Mouse (Mus musculus): ENCODE results near the gene Bmpr1a. TPM values are rescaled to one million over a fixed set of nuclear protein-coding genes. Genes with fewer than 3 reads are reported as not detected.
A peak's percentile ranks its signal among the peaks of the same experiment; 100 is the strongest.

The Bmpr1a gene
- polyA plus RNA-seq, 1 experiment: 75.4 TPM

GRCm38 (mm10) chr14:34446624-34447023, 56.5 kb downstream of the Bmpr1a start:
- Histone ChIP-seq H3K27ac (ENCODE audit: insufficient read depth, low read length) (no peak overlapping the region), H3K36me3 (ENCODE audit: control insufficient read depth, insufficient read depth, low read length, poor library complexity, severe bottlenecking) (peaks cover 14% of the 10 kb centered on the region), H3K27me3 (ENCODE audit: control insufficient read depth, insufficient read depth, low read length, poor library complexity, severe bottlenecking) (no peaks in the 10 kb centered on the region), H3K4me3 (ENCODE audit: low read depth, low read length) (no peak overlapping the region), H3K9ac (ENCODE audit: low read depth, poor library complexity, severe bottlenecking) (no peak overlapping the region), H3K4me1 (ENCODE audit: control insufficient read depth, insufficient read depth, low read length) (peaks cover 4% of the 10 kb centered on the region), H3K9me3 (replicated peaks; ENCODE audit: control insufficient read depth, insufficient read depth, low read length, poor library complexity, severe bottlenecking) (no peaks in the 10 kb centered on the region)
- TF ChIP-seq CTCF (IDR thresholded peaks at IDR 0.05; ENCODE audit: low read depth, low read length) (peak; percentile 4), EP300 (IDR thresholded peaks at IDR 0.05; ENCODE audit: insufficient read depth, low read depth, low read length) (no peak)

- Histone ChIP-seq H3K36me3 (ENCODE audit: control insufficient read depth, insufficient read depth, low read length, poor library complexity, severe bottlenecking) (peaks cover 22% of the 10 kb centered on the region), H3K4me3 (ENCODE audit: low read depth, low read length) (no peak overlapping the region), H3K9ac (ENCODE audit: low read depth, poor library complexity, severe bottlenecking) (no peak overlapping the region), H3K9me3 (replicated peaks; ENCODE audit: control insufficient read depth, insufficient read depth, low read length, poor library complexity, severe bottlenecking) (no peaks in the 10 kb centered on the region), H3K27me3 (ENCODE audit: control insufficient read depth, insufficient read depth, low read length, poor library complexity, severe bottlenecking) (no peaks in the 10 kb centered on the region), H3K27ac (ENCODE audit: insufficient read depth, low read length) (no peak overlapping the region), H3K4me1 (ENCODE audit: control insufficient read depth, insufficient read depth, low read length) (peaks cover 4% of the 10 kb centered on the region)
- TF ChIP-seq EP300 (IDR thresholded peaks at IDR 0.05; ENCODE audit: insufficient read depth, low read depth, low read length) (no peak), POLR2A (IDR thresholded peaks at IDR 0.05; ENCODE audit: insufficient read depth, low read length) (no peak)
These were observed 57.8 kb downstream of the Bmpr1a start for GRCm38 (mm10) chr14:34445348-34445747.

- TF ChIP-seq POLR2A (IDR thresholded peaks at IDR 0.05; ENCODE audit: insufficient read depth, low read length): no peak
- TF ChIP-seq CTCF (IDR thresholded peaks at IDR 0.05; ENCODE audit: low read depth, low read length): no peak
- no peak for TF ChIP-seq EP300 (IDR thresholded peaks at IDR 0.05; ENCODE audit: insufficient read depth, low read depth, low read length)
- Histone ChIP-seq H3K27me3 (ENCODE audit: control insufficient read depth, insufficient read depth, low read length, poor library complexity, severe bottlenecking) (no peaks in the 10 kb centered on the region), H3K27ac (ENCODE audit: insufficient read depth, low read length) (no peak overlapping the region), H3K4me3 (ENCODE audit: low read depth, low read length) (no peak overlapping the region), H3K36me3 (ENCODE audit: control insufficient read depth, insufficient read depth, low read length, poor library complexity, severe bottlenecking) (peaks cover 24% of the 10 kb centered on the region), H3K9me3 (replicated peaks; ENCODE audit: control insufficient read depth, insufficient read depth, low read length, poor library complexity, severe bottlenecking) (no peaks in the 10 kb centered on the region), H3K9ac (ENCODE audit: low read depth, poor library complexity, severe bottlenecking) (no peak overlapping the region), H3K4me1 (ENCODE audit: control insufficient read depth, insufficient read depth, low read length) (peaks cover 4% of the 10 kb centered on the region)
These were observed 58.2 kb downstream of the Bmpr1a start for GRCm38 (mm10) chr14:34444924-34445323.

GRCm38 (mm10) chr14:34444368-34444767, 58.8 kb downstream of the Bmpr1a start:
- no peak overlapping the region for H3K9ac ChIP-seq (ENCODE audit: low read depth, poor library complexity, severe bottlenecking)
- TF ChIP-seq POLR2A (IDR thresholded peaks at IDR 0.05; ENCODE audit: insufficient read depth, low read length): no peak
- no peak for TF ChIP-seq CTCF (IDR thresholded peaks at IDR 0.05; ENCODE audit: low read depth, low read length)
- no peak for TF ChIP-seq EP300 (IDR thresholded peaks at IDR 0.05; ENCODE audit: insufficient read depth, low read depth, low read length)
- no peaks in the 10 kb centered on the region for H3K9me3 ChIP-seq (replicated peaks; ENCODE audit: control insufficient read depth, insufficient read depth, low read length, poor library complexity, severe bottlenecking)
- H3K4me1 ChIP-seq (ENCODE audit: control insufficient read depth, insufficient read depth, low read length): peaks cover under 1% of the 10 kb centered on the region
- H3K27me3 ChIP-seq (ENCODE audit: control insufficient read depth, insufficient read depth, low read length, poor library complexity, severe bottlenecking): no peaks in the 10 kb centered on the region
- H3K4me3 ChIP-seq (ENCODE audit: low read depth, low read length): no peak overlapping the region
- no peak overlapping the region for H3K27ac ChIP-seq (ENCODE audit: insufficient read depth, low read length)
- peaks cover 24% of the 10 kb centered on the region for H3K36me3 ChIP-seq (ENCODE audit: control insufficient read depth, insufficient read depth, low read length, poor library complexity, severe bottlenecking)

- H3K4me1 ChIP-seq (ENCODE audit: control insufficient read depth, insufficient read depth, low read length): no peaks in the 10 kb centered on the region
- H3K4me3 ChIP-seq (ENCODE audit: low read depth, low read length): no peak overlapping the region
- no peak overlapping the region for H3K9ac ChIP-seq (ENCODE audit: low read depth, poor library complexity, severe bottlenecking)
- no peaks in the 10 kb centered on the region for H3K27me3 ChIP-seq (ENCODE audit: control insufficient read depth, insufficient read depth, low read length, poor library complexity, severe bottlenecking)
- no peaks in the 10 kb centered on the region for H3K9me3 ChIP-seq (replicated peaks; ENCODE audit: control insufficient read depth, insufficient read depth, low read length, poor library complexity, severe bottlenecking)
- H3K36me3 ChIP-seq (ENCODE audit: control insufficient read depth, insufficient read depth, low read length, poor library complexity, severe bottlenecking): peaks cover 23% of the 10 kb centered on the region
- H3K27ac ChIP-seq (ENCODE audit: insufficient read depth, low read length): no peak overlapping the region
- TF ChIP-seq POLR2A (IDR thresholded peaks at IDR 0.05; ENCODE audit: insufficient read depth, low read length) (no peak), CTCF (IDR thresholded peaks at IDR 0.05; ENCODE audit: low read depth, low read length) (no peak), EP300 (IDR thresholded peaks at IDR 0.05; ENCODE audit: insufficient read depth, low read depth, low read length) (no peak)
These were observed 60.6 kb downstream of the Bmpr1a start for GRCm38 (mm10) chr14:34442531-34442930.

- Histone ChIP-seq H3K4me3 (ENCODE audit: low read depth, low read length) (no peak overlapping the region), H3K9me3 (replicated peaks; ENCODE audit: control insufficient read depth, insufficient read depth, low read length, poor library complexity, severe bottlenecking) (no peaks in the 10 kb centered on the region), H3K36me3 (ENCODE audit: control insufficient read depth, insufficient read depth, low read length, poor library complexity, severe bottlenecking) (peaks cover 14% of the 10 kb centered on the region), H3K4me1 (ENCODE audit: control insufficient read depth, insufficient read depth, low read length) (no peaks in the 10 kb centered on the region), H3K9ac (ENCODE audit: low read depth, poor library complexity, severe bottlenecking) (no peak overlapping the region), H3K27ac (ENCODE audit: insufficient read depth, low read length) (no peak overlapping the region), H3K27me3 (ENCODE audit: control insufficient read depth, insufficient read depth, low read length, poor library complexity, severe bottlenecking) (no peaks in the 10 kb centered on the region)
- no peak for TF ChIP-seq EP300 (IDR thresholded peaks at IDR 0.05; ENCODE audit: insufficient read depth, low read depth, low read length)
- TF ChIP-seq POLR2A (IDR thresholded peaks at IDR 0.05; ENCODE audit: insufficient read depth, low read length): no peak
- TF ChIP-seq CTCF (IDR thresholded peaks at IDR 0.05; ENCODE audit: low read depth, low read length): no peak
These were observed 62.5 kb downstream of the Bmpr1a start for GRCm38 (mm10) chr14:34440526-34441066.

Data from ES-Bruce4 (cell line).